Comparison of ENCODE assay signal across 8 mouse cellular contexts in the genomic region with DNA sequence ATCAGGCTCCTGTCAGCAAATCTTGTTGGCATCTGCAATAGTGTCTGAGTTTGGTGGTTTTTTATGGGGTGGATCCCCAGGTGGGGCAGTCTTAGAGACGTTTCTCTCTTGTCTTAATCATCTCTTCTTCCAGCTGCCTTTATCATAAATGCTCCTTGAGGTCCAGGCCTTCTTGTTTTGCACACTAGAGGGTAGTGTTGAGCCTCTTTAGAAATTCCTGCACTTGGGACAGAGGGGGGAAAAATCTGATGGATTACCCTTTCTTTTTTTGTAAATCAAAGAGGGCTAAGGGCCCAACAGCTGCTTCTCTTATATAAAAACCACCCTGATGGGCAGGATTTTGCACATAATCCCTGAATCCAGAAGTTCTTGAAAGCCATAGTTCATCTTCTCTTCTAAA.
DNase-seq lines count a peak whose midpoint lies in the region.

No protein-coding gene starts in this region.

- DNase-seq in adrenal gland, adult 2 months: peak; percentile 29
- no peak for DNase-seq in adrenal gland, postnatal 25 days
- DNase-seq in kidney, adult 9 months: peak; percentile 43
- no peak for DNase-seq in kidney, adult 11 months
- peak; percentile 28 for DNase-seq in ES-CJ7 (ENCODE audit: low read depth, low spot score)
- peak; percentile 59 for DNase-seq in forelimb bud, embryonic 11.5 days (ENCODE audit: low read depth, low spot score)
- DNase-seq in lung, postnatal 25 days (ENCODE audit: low spot score): peak; percentile 14
- no peak for DNase-seq in thymus, postnatal 14 days

Comparison
In these comparisons a context has a peak if more than half of its experiments do, and no peak if none do; other contexts are left out.
1. DNase-seq: peak in adrenal gland, adult 2 months (single experiment), kidney, adult 9 months (single experiment), ES-CJ7 (single experiment), forelimb bud, embryonic 11.5 days (single experiment) and lung, postnatal 25 days (single experiment); none in adrenal gland, postnatal 25 days (single experiment), kidney, adult 11 months (single experiment) and thymus, postnatal 14 days (single experiment).